Mouse (Mus musculus): ENCODE results near the gene Prim2.

The Prim2 gene

DNA sequence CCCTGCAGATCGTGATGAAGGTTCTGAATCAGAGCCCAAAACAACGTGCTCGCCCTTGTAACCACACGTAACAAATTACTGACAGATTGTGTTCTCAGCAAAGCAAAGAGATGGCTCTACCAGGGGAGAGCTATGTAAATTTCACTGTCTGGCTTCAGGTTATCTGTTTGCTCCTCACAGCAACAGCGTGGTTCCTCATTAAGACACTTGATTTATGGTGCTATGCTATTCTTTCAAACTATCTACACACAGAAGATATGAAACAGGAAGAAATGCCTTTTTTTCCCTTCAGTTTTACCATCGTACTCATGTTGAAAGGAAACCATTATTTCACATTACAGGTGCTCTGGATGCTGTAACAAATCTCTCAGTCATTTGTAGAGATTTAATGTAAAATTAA, 179.4 kb downstream of the Prim2 start:
- DNase-seq (ENCODE audit: low spot score in 2 of 2), result no peak

DNA sequence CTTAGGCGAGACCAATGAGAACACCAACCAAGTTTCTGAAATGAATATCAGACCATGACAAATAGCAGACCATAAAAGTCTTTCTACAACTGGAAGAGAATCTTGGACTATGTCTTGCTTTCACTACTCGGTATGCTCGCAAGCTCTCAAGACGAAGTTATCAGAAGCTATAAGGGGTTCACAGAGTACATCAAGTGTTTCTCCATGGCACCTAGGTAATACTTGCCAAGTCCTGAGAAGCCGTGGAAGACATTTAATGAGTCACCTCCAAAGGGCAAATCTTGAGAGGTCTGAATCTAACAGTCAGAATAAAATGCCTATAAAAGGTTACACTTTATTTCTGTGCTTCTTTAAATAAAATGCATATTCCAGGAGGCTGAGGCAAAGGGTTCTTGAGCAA, 181.2 kb downstream of the Prim2 start:
- DNase-seq (ENCODE audit: low spot score in 2 of 2), result no peak

- no peak for DNase-seq (ENCODE audit: low spot score in 2 of 2)
These were observed 185.8 kb downstream of the Prim2 start for GRCm38 (mm10) chr1:33483746-33484145.

DNA sequence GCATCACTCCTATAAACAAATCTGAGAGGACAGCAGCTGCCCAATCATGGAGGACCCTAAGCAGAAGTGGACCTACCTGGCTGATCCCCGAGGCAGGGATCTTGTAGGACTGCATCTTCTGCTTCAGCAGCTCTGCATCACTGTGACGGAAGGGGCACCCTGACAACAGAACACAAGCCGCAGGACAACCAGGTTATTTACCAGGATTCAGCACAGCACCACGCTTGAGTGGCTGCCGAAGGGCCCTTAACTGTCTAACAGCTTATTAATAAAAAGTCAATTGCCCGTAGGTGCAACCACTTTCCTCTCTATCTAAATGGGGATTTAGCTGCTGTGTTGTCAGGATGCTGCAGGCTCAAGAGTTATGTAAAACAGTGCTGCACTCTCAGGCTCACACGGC, 189.2 kb downstream of the Prim2 start:
- no peak for DNase-seq (ENCODE audit: low spot score in 2 of 2)

GRCm38 (mm10) chr1:33471069-33471468, 198.5 kb downstream of the Prim2 start:
- DNase-seq (ENCODE audit: low spot score in 2 of 2), result no peak

- no peak for DNase-seq (ENCODE audit: low spot score in 2 of 2)
These were observed 199.4 kb downstream of the Prim2 start for GRCm38 (mm10) chr1:33470222-33470621.

GRCm38 (mm10) chr1:33464234-33464633, 205.4 kb downstream of the Prim2 start:
- no peak for DNase-seq (ENCODE audit: low spot score in 2 of 2)

DNA sequence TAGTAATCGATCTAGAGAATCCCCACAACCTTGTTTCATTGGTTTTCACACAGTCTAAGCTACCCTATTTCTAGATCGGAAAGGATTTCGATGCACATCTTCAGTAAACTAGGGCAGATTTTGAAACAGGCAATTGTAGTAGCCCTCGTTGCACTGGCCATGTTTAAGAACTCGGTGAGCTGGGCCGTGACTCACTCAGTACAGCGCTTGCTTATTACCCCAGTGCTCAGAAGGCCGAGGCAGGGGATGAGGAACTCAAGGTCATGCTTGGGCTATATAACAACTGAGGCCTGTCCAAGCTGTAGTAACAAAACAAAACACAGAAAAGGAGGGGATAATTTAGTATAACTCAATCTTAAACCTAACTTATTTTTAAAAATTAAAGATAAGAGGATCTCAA, 208.9 kb downstream of the Prim2 start:
- no peak for DNase-seq (ENCODE audit: low spot score in 2 of 2)

DNA sequence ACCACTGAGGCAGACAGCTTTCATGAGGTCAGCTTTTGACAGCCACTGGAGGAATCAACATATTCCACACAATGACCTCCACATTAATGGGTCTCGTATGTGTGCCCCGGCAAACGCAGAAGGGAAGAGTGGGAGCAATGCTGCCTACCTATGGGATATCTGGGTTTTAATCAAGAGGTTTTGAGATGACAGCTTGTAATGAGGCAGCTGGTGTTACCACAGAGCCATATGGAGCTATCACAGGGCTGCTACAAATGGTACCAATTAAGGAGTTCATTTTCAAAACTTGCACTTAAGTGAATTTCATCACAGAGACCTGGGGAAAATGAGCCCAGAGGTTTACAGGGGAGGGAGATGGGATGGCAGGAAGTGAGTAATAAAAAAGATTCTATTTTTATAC, 209.3 kb downstream of the Prim2 start:
- DNase-seq (ENCODE audit: low spot score in 2 of 2), result no peak

- DNase-seq (ENCODE audit: low spot score in 2 of 2), result no peak
These were observed 210.6 kb downstream of the Prim2 start for GRCm38 (mm10) chr1:33458950-33459349.

- DNase-seq (ENCODE audit: low spot score in 2 of 2), result peak; percentile 6 to 11
These were observed 215.3 kb downstream of the Prim2 start for GRCm38 (mm10) chr1:33454251-33454650.

DNA sequence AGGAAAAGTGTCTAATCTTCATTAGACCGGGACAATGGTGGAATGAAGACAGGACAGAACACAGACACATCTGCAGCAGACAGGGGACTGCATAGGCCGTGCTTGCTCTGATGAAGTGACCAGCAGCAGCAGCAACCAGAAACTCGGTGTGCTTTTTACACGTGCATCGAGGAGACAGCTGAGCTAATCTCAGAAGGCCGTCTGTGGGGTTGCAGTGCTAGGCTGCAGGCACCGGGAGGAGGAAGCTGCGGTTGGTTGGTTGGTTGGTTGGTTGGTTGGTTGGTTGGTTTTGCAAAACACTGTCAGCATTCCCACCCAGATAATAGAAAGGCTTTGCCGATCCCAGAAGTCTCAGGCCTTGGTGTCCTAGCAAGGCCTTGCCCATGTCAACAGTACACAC, 216.3 kb downstream of the Prim2 start:
- DNase-seq (ENCODE audit: low spot score in 2 of 2), result no peak

GRCm38 (mm10) chr1:33447179-33447578, 222.4 kb downstream of the Prim2 start:
- DNase-seq (ENCODE audit: low spot score in 2 of 2), result no peak

DNA sequence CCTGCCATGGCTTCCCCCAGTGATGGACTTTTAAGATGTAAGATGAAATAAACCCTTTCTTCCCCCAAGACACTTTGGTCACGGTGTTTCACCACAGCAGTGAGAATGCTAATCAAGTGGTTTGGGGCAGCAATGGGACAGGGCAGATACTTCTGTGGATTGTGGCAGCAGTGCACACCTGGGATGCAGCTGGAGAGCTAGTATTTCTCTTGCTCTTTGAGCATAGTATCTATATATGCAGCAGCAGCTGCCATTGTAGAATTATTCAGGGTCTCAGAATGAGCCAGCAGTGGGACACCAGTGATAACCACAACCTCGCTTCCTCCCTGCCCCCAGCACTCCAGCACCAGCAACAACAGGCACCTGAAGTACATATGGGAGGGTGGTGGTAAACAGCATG, 233.4 kb downstream of the Prim2 start:
- no peak for DNase-seq (ENCODE audit: low spot score in 2 of 2)
